ENCODE assay signal across 12 mouse cellular contexts in genomic region chr7:139971436-139971835, GRCm38 (mm10). TPM values are rescaled to one million over a fixed set of nuclear protein-coding genes. Genes with fewer than 3 reads are reported as not detected.
A peak's percentile ranks its signal among the peaks of the same experiment; 100 is the strongest.
DNase-seq lines count a peak whose midpoint lies in the region; ATAC-seq lines count a peak whose summit lies in the region.
"Had no signal": no experiment of that assay in that cellular context is flagged by ENCODE, and none has a peak within 500 bp of the region (broad histone marks: within the 10 kb centered on the region; RNA-seq: fewer than 3 reads in every experiment).

No protein-coding gene starts in this region.

- 0% methylated on average over 6 of the region's 6 CpGs for WGBS in macrophage (ENCODE audit: missing documents)
- WGBS in hindbrain, embryonic 16.5 days = 70% methylated on average over 6 of the region's 6 CpGs
- WGBS in hindbrain, embryonic 14.5 days = 69% methylated on average over 6 of the region's 6 CpGs

- no peak overlapping the region for H3K4me2 ChIP-seq in hindbrain, embryonic 16.5 days (ENCODE audit: low read length)
- no peak overlapping the region for H3K4me2 ChIP-seq in hindbrain, embryonic 14.5 days (replicated peaks)

- peak; percentile 54 for DNase-seq in adrenal gland, postnatal 10 days
- no peak for DNase-seq in adrenal gland, adult 8-10 months
- DNase-seq in 416B (ENCODE audit: low read depth) = peak; percentile 98
- peak; percentile 71 for DNase-seq in brain, adult 2 months (ENCODE audit: low read depth, low spot score)
- DNase-seq in ovary, postnatal 14 days (ENCODE audit: low spot score) = no peak
- DNase-seq in hindbrain, embryonic 14.5 days (ENCODE audit: low spot score) = no peak
- DNase-seq: thymus, postnatal 36 days had no signal

- H3K27me3 ChIP-seq in hindbrain, embryonic 16.5 days (replicated peaks; ENCODE audit: control insufficient read depth, insufficient read depth, low read length) = no peaks in the 10 kb centered on the region
- no peaks in the 10 kb centered on the region for H3K27me3 ChIP-seq in hindbrain, embryonic 14.5 days (ENCODE audit: control insufficient read depth, insufficient read depth, low read length)

- peak overlapping the region; percentile 99 for H3K27ac ChIP-seq in macrophage
- H3K27ac ChIP-seq in hindbrain, embryonic 16.5 days (ENCODE audit: low read depth, low read length) = no peak overlapping the region
- no peak overlapping the region for H3K27ac ChIP-seq in hindbrain, embryonic 14.5 days
- H3K27ac ChIP-seq: heart, adult 2 months had no signal

- no peaks in the 10 kb centered on the region for H3K79me2 ChIP-seq in macrophage (ENCODE audit: inconsistent target)

- no peak overlapping the region for H3K9ac ChIP-seq in hindbrain, embryonic 16.5 days (ENCODE audit: low read depth, low read length)
- H3K9ac ChIP-seq in hindbrain, embryonic 14.5 days = no peak overlapping the region

- H3K36me3 ChIP-seq in macrophage (ENCODE audit: inconsistent target) = no peaks in the 10 kb centered on the region
- no peaks in the 10 kb centered on the region for H3K36me3 ChIP-seq in hindbrain, embryonic 16.5 days (ENCODE audit: control insufficient read depth, insufficient read depth, low read length)
- H3K36me3 ChIP-seq in hindbrain, embryonic 14.5 days (replicated peaks; ENCODE audit: control insufficient read depth, insufficient read depth) = no peaks in the 10 kb centered on the region

- no peaks in the 10 kb centered on the region for H3K9me3 ChIP-seq in hindbrain, embryonic 16.5 days (ENCODE audit: control insufficient read depth, low read length)
- no peaks in the 10 kb centered on the region for H3K9me3 ChIP-seq in hindbrain, embryonic 14.5 days (ENCODE audit: control insufficient read depth, low read length)

- ATAC-seq in hindbrain, embryonic 16.5 days = no peak
- ATAC-seq in hindbrain, embryonic 14.5 days (ENCODE audit: low FRiP score) = no peak
- ATAC-seq: intestine, embryonic 16.5 days had no signal

- H3K4me1 ChIP-seq in hindbrain, embryonic 16.5 days (ENCODE audit: control insufficient read depth, insufficient read depth, low read depth, low read length) = no peaks in the 10 kb centered on the region
- no peaks in the 10 kb centered on the region for H3K4me1 ChIP-seq in hindbrain, embryonic 14.5 days (replicated peaks; ENCODE audit: control insufficient read depth, insufficient read depth, low read length)

- H3K4me3 ChIP-seq in macrophage (ENCODE audit: inconsistent target) = no peak overlapping the region
- H3K4me3 ChIP-seq in hindbrain, embryonic 16.5 days (ENCODE audit: low read length) = no peak overlapping the region
- H3K4me3 ChIP-seq in hindbrain, embryonic 14.5 days (replicated peaks; ENCODE audit: low read length) = no peak overlapping the region
- H3K4me3 ChIP-seq: heart, adult 2 months had no signal

RNA-seq across cellular contexts. Expression of gene 6430531B16Rik, which starts 7.1 kb away (rescaled TPM):
- under 1 TPM in 1 of 2 experiments, not detected in 1; 0.39 TPM for total RNA-seq in adrenal gland, postnatal 10 days (2021)
- total RNA-seq in adrenal gland, adult 8-10 months (2022) = 1 to 10 TPM in 1 of 4 experiments, under 1 TPM in 2, not detected in 1; 0.31 to 1.1 (median 0.83) TPM
- 1 to 10 TPM in 17 of 26 experiments, under 1 TPM in 5, not detected in 4; 0.52 to 9.6 (median 1.7) TPM for total RNA-seq in macrophage (2018; cell fraction: chromatin; rRNA removed)
- under 1 TPM in 17 of 26 experiments, not detected in 9; 0.05 to 0.35 (median 0.20) TPM for total RNA-seq in macrophage (2018; cell fraction: cytosol; rRNA removed)
- total RNA-seq in macrophage (2018; cell fraction: nucleus; rRNA removed) = 10 to 100 TPM in 1 of 26 experiments, 1 to 10 TPM in 6, under 1 TPM in 11, not detected in 8; 0.29 to 10.1 (median 0.83) TPM
- polyA plus RNA-seq in macrophage (2018) = 0.23 to 0.38 TPM in 2 of 3 replicates, not detected in the other
- 1.1 and 1.2 TPM in 2 replicates for polyA plus RNA-seq in hindbrain, embryonic 16.5 days (2015; fragmentation: Nextera tagmentation; extraction: Ambion mirVana)
- 0.72 and 1.0 TPM in 2 replicates for polyA plus RNA-seq in hindbrain, embryonic 14.5 days (2014; fragmentation: Nextera tagmentation; extraction: Ambion mirVana)
- total RNA-seq: heart, adult 2 months had no signal
- polyA plus RNA-seq: intestine, embryonic 16.5 days had no signal

RNA-seq across cellular contexts. Expression of gene Adam8, which starts 20.9 kb away (rescaled TPM):
- 1 to 10 TPM; 1.9 to 2.9 TPM for total RNA-seq in adrenal gland, postnatal 10 days (2021)
- total RNA-seq in adrenal gland, adult 8-10 months (2022) = 1 to 10 TPM; 1.8 to 5.9 (median 4.4) TPM
- total RNA-seq in macrophage (2018; cell fraction: chromatin; rRNA removed) = 1,000 to 10,000 TPM in 7 of 26 experiments, 100 to 1,000 TPM in 19; 146 to 1,912 (median 371) TPM
- total RNA-seq in macrophage (2018; cell fraction: cytosol; rRNA removed) = 100 to 1,000 TPM in 23 of 26 experiments, 10 to 100 TPM in 3; 96.7 to 475 (median 196) TPM
- 1,000 to 10,000 TPM in 1 of 26 experiments, 100 to 1,000 TPM in 25; 153 to 2,204 (median 378) TPM for total RNA-seq in macrophage (2018; cell fraction: nucleus; rRNA removed)
- polyA plus RNA-seq in macrophage (2018) = 169 to 1,404 TPM (median 407 TPM) in 3 replicates
- 2.8 and 3.1 TPM in 2 replicates for polyA plus RNA-seq in hindbrain, embryonic 16.5 days (2015; fragmentation: Nextera tagmentation; extraction: Ambion mirVana)
- 2.7 and 2.9 TPM in 2 replicates for polyA plus RNA-seq in hindbrain, embryonic 14.5 days (2014; fragmentation: Nextera tagmentation; extraction: Ambion mirVana)

RNA-seq across cellular contexts. Expression of gene Utf1, which starts 27.8 kb away (rescaled TPM):
- total RNA-seq in adrenal gland, postnatal 10 days (2021) = under 1 TPM in 1 of 2 experiments, not detected in 1; 0.24 TPM
- total RNA-seq in adrenal gland, adult 8-10 months (2022) = not detected
- not detected for total RNA-seq in macrophage (2018; cell fraction: chromatin; rRNA removed)
- total RNA-seq in macrophage (2018; cell fraction: cytosol; rRNA removed) = not detected
- total RNA-seq in macrophage (2018; cell fraction: nucleus; rRNA removed) = not detected
- polyA plus RNA-seq in macrophage (2018) = not detected in 3 replicates
- polyA plus RNA-seq in hindbrain, embryonic 16.5 days (2015; fragmentation: Nextera tagmentation; extraction: Ambion mirVana) = not detected in 2 replicates
- not detected in 2 replicates for polyA plus RNA-seq in hindbrain, embryonic 14.5 days (2014; fragmentation: Nextera tagmentation; extraction: Ambion mirVana)
- total RNA-seq: heart, adult 2 months; layer of hippocampus, postnatal 14 days had no signal
- polyA plus RNA-seq: heart, adult 2 months; intestine, embryonic 16.5 days had no signal

Comparison
In these comparisons a context has a peak if more than half of its experiments do, and no peak if none do; other contexts are left out.
1. DNase-seq: peak in adrenal gland, postnatal 10 days (single experiment), 416B (single experiment) and brain, adult 2 months (single experiment); none in adrenal gland, adult 8-10 months (single experiment), ovary, postnatal 14 days (single experiment) and hindbrain, embryonic 14.5 days (single experiment).
2. RNA of gene Adam8, which starts 20.9 kb away (polyA plus RNA-seq): 169 to 1,404 TPM in macrophage; 2.8 to 3.1 TPM in hindbrain, embryonic 16.5 days and 2.7 to 2.9 TPM in hindbrain, embryonic 14.5 days; every median in the first group is over 10 times any median in the second.